Mouse (Mus musculus) embryonic fibroblast, embryonic 13.5 days (primary cell): ENCODE data around the gene N4bp3. TPM values are rescaled to one million over a fixed set of nuclear protein-coding genes. Genes with fewer than 3 reads are reported as not detected.
"Not testable (repeated sequence)": the region's sequence is repeated elsewhere in the genome, so short reads cannot be mapped to it uniquely, and the experiment has no call there.

ENCODE experiments used
- H3K27ac ChIP-seq: 2 replicates; pipeline ENCODE4 v1.5.1; 2012; ENCODE audit warnings: low read length, control low read depth, inconsistent platforms; ENCODE audit not compliant: insufficient read depth
- H3K4me1 ChIP-seq: 2 replicates; pipeline ENCODE4 v1.6.1; 2011; ENCODE audit warnings: low read length; ENCODE audit not compliant: control insufficient read depth, insufficient read depth
- H3K4me3 ChIP-seq: 2 replicates; pipeline ENCODE4 v1.5.1; 2011; ENCODE audit warnings: mild to moderate bottlenecking, control low read depth, low read length; ENCODE audit not compliant: insufficient read depth
- CTCF ChIP-seq: IDR thresholded peaks from 2 replicates; pipeline ENCODE4 v1.5.1; 2011; ENCODE audit warnings: mild to moderate bottlenecking, control low read depth, low read length, moderate library complexity, borderline replicate concordance; ENCODE audit not compliant: insufficient read depth
- POLR2A ChIP-seq: IDR thresholded peaks from 2 replicates; pipeline ENCODE4 v1.6.1; 2011; ENCODE audit warnings: low read depth, mild to moderate bottlenecking, control low read depth, low read length, moderate library complexity
- polyA plus RNA-seq: library from polyadenylated mRNA; stranded (reverse); fragments of >200 nt; gene quantifications from 2 replicates; pipeline ENCODE4 v1.2.4, GENCODE M21; 2011; ENCODE audit warnings: low read depth; ENCODE audit not compliant: missing spikeins, insufficient read length

Gene N4bp3
- polyA plus RNA-seq, 1 experiment: 1.8 TPM

GRCm38 (mm10) chr11:51675386-51675785 is 24.7 kb upstream of the N4bp3 start:
- no peak overlapping the region for H3K27ac ChIP-seq
- no peaks in the 10 kb centered on the region for H3K4me1 ChIP-seq
- TF ChIP-seq POLR2A: no peak
- no peak for TF ChIP-seq CTCF
- no peak overlapping the region for H3K4me3 ChIP-seq

GRCm38 (mm10) chr11:51673291-51673690 is 22.6 kb upstream of the N4bp3 start:
- TF ChIP-seq POLR2A: no peak
- TF ChIP-seq CTCF: no peak
- Histone ChIP-seq H3K4me3 (no peak overlapping the region), H3K27ac (no peak overlapping the region), H3K4me1 (no peaks in the 10 kb centered on the region)

- no peak overlapping the region for H3K4me3 ChIP-seq
- no peak overlapping the region for H3K27ac ChIP-seq
- TF ChIP-seq POLR2A (no peak), CTCF (no peak)
- no peaks in the 10 kb centered on the region for H3K4me1 ChIP-seq
These were observed 20.7 kb upstream of the N4bp3 start for GRCm38 (mm10) chr11:51671376-51671775.

- Histone ChIP-seq H3K4me1 (no peaks in the 10 kb centered on the region), H3K4me3 (no peak overlapping the region), H3K27ac (no peak overlapping the region)
- no peak for TF ChIP-seq POLR2A
- TF ChIP-seq CTCF: no peak
These were observed 20.2 kb upstream of the N4bp3 start for GRCm38 (mm10) chr11:51670846-51671245.

GRCm38 (mm10) chr11:51664747-51665146 is 14.1 kb upstream of the N4bp3 start:
- not testable (repeated sequence) for H3K4me1 ChIP-seq, H3K4me3 ChIP-seq, H3K27ac ChIP-seq

GRCm38 (mm10) chr11:51662632-51663031 is 12.0 kb upstream of the N4bp3 start:
- no peak overlapping the region for H3K4me3 ChIP-seq
- no peaks in the 10 kb centered on the region for H3K4me1 ChIP-seq
- no peak overlapping the region for H3K27ac ChIP-seq
- no peak for TF ChIP-seq POLR2A

- Histone ChIP-seq H3K4me1 (no peaks in the 10 kb centered on the region), H3K4me3 (no peak overlapping the region), H3K27ac (no peak overlapping the region)
- TF ChIP-seq CTCF: no peak
- TF ChIP-seq POLR2A: no peak
These were observed 11.3 kb upstream of the N4bp3 start for GRCm38 (mm10) chr11:51661867-51662365.

GRCm38 (mm10) chr11:51658705-51659104 is 8.1 kb upstream of the N4bp3 start:
- no peak overlapping the region for H3K27ac ChIP-seq

GRCm38 (mm10) chr11:51658291-51658690 is 7.6 kb upstream of the N4bp3 start:
- TF ChIP-seq CTCF: no peak
- TF ChIP-seq POLR2A: no peak
- Histone ChIP-seq H3K27ac (no peak overlapping the region), H3K4me3 (no peak overlapping the region), H3K4me1 (no peaks in the 10 kb centered on the region)

More at GRCm38 (mm10) chr11:51658705-51659104, 8.1 kb upstream of the N4bp3 start:
- Histone ChIP-seq H3K4me3 (no peak overlapping the region), H3K4me1 (no peaks in the 10 kb centered on the region)
- TF ChIP-seq CTCF (no peak), POLR2A (no peak)

- Histone ChIP-seq H3K4me3 (no peak overlapping the region), H3K4me1 (no peaks in the 10 kb centered on the region), H3K27ac (no peak overlapping the region)
- TF ChIP-seq CTCF: no peak
- TF ChIP-seq POLR2A: no peak
These were observed 6.3 kb upstream of the N4bp3 start for GRCm38 (mm10) chr11:51656798-51657521.

GRCm38 (mm10) chr11:51654891-51655290 is 4.2 kb upstream of the N4bp3 start:
- no peak overlapping the region for H3K4me3 ChIP-seq
- TF ChIP-seq CTCF (no peak), POLR2A (no peak)
- H3K27ac ChIP-seq: no peak overlapping the region
- no peaks in the 10 kb centered on the region for H3K4me1 ChIP-seq
